Mouse (Mus musculus) lung, postnatal 0 days (tissue): ENCODE measurements around the gene Csnka2ip.

ENCODE experiments used
- CTCF ChIP-seq: IDR thresholded peaks from 2 replicates; pipeline ENCODE4 v1.5.1; 2016; ENCODE audit warnings: antibody characterized with exemption, mild to moderate bottlenecking
- EP300 ChIP-seq: IDR thresholded peaks from 2 replicates; pipeline ENCODE4 v1.6.1; 2016; ENCODE audit warnings: antibody characterized with exemption, mild to moderate bottlenecking, control low read depth

DNA sequence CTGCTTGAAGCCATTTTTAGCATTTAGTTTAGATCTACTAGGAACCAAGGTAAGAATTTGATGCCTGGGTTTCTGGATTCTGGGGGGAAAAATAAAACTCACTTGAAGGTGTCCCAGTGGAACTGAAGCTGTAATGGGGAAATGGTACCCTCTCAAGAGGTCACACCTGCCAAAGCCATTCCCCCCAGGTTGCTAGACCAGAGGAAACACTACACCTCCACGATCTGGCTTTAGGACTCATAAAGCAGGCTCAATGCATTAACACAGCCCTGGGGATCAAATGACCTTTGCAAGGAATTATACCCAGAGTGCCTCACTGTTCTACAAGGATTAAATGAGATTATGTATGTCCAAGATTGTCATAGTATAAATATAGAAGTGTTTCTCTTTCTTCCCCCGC is 88.8 kb downstream of the Csnka2ip start:
- no peak for TF ChIP-seq EP300
- no peak for TF ChIP-seq CTCF
